Mouse (Mus musculus): ENCODE measurements around the gene Nmnat1. TPM values are rescaled to one million over a fixed set of nuclear protein-coding genes. Genes with fewer than 3 reads are reported as not detected.

Gene Nmnat1
- polyA plus RNA-seq, 1 experiment from 2014 or later, result 6.4 TPM

- peak; percentile 64 for ATAC-seq
- whole genome bisulfite sequencing (ENCODE audit: insufficient replicate concordance), result 58% methylated on average over 3 of the region's 3 CpGs
- Histone ChIP-seq H3K4me1 (ENCODE audit: insufficient read depth) (peaks cover 12% of the 10 kb centered on the region), H3K27ac (ENCODE audit: low read depth) (peak overlapping the region; percentile 89), H3K9ac (replicated peaks) (peak overlapping the region; percentile 77), H3K27me3 (ENCODE audit: insufficient read depth, low read length) (no peaks in the 10 kb centered on the region), H3K4me2 (ENCODE audit: low read depth, low read length) (peak overlapping the region; percentile 88), H3K36me3 (replicated peaks; ENCODE audit: insufficient read depth, low read length) (peaks cover 24% of the 10 kb centered on the region), H3K4me3 (ENCODE audit: low read depth, low read length) (peak overlapping the region; percentile 65), H3K9me3 (ENCODE audit: low read length) (no peaks in the 10 kb centered on the region)
- TF ChIP-seq CTCF (IDR thresholded peaks at IDR 0.05; ENCODE audit: low read depth) (no peak), EP300 (IDR thresholded peaks at IDR 0.05; ENCODE audit: low read depth) (no peak)
- DNase-seq, result no peak
Measured at GRCm38 (mm10) chr4:149484566-149484965, 436 bp downstream of the Nmnat1 start.

GRCm38 (mm10) chr4:149477078-149477477 is 7.9 kb downstream of the Nmnat1 start, which contains the start of gene Tmem274:
TSS of gene Tmem274 (plus strand) at chr4:149477378.
- Histone ChIP-seq H3K27me3 (ENCODE audit: insufficient read depth, low read length) (no peaks in the 10 kb centered on the region), H3K9ac (replicated peaks) (no peak within 1 kb of the TSS), H3K9me3 (ENCODE audit: low read length) (no peaks in the 10 kb centered on the region), H3K36me3 (replicated peaks; ENCODE audit: insufficient read depth, low read length) (no peaks in the 10 kb centered on the region), H3K4me2 (ENCODE audit: low read depth, low read length) (no peak within 1 kb of the TSS), H3K4me1 (ENCODE audit: insufficient read depth) (no peaks in the 10 kb centered on the region), H3K4me3 (ENCODE audit: low read depth, low read length) (no peak within 1 kb of the TSS), H3K27ac (ENCODE audit: low read depth) (no peak within 1 kb of the TSS)
- ATAC-seq, result no peak
- no peak for DNase-seq
- TF ChIP-seq CTCF (IDR thresholded peaks at IDR 0.05; ENCODE audit: low read depth) (no peak), EP300 (IDR thresholded peaks at IDR 0.05; ENCODE audit: low read depth) (no peak)
- 88% methylated on average over 11 of the region's 11 CpGs for WGBS (ENCODE audit: insufficient replicate concordance)

- H3K9ac ChIP-seq (replicated peaks), result no peak overlapping the region
- H3K4me3 ChIP-seq (ENCODE audit: low read depth, low read length), result no peak overlapping the region
- WGBS (ENCODE audit: insufficient replicate concordance), result 75% methylated on average over 7 of the region's 7 CpGs
- H3K27ac ChIP-seq (ENCODE audit: low read depth), result no peak overlapping the region
- H3K4me1 ChIP-seq (ENCODE audit: insufficient read depth), result no peaks in the 10 kb centered on the region
- no peaks in the 10 kb centered on the region; the same call in 1 of the 2 replicates for H3K36me3 ChIP-seq (replicated peaks; ENCODE audit: insufficient read depth, low read length)
- H3K4me2 ChIP-seq (ENCODE audit: low read depth, low read length), result no peak overlapping the region
- no peaks in the 10 kb centered on the region for H3K9me3 ChIP-seq (ENCODE audit: low read length)
- no peaks in the 10 kb centered on the region for H3K27me3 ChIP-seq (ENCODE audit: insufficient read depth, low read length)
- ATAC-seq (no peak), DNase-seq (no peak)
- no peak for TF ChIP-seq CTCF (IDR thresholded peaks at IDR 0.05; ENCODE audit: low read depth)
- TF ChIP-seq EP300 (IDR thresholded peaks at IDR 0.05; ENCODE audit: low read depth), result no peak
Measured at GRCm38 (mm10) chr4:149475096-149475495, 9.9 kb downstream of the Nmnat1 start.

GRCm38 (mm10) chr4:149469557-149469956 is 15.4 kb downstream of the Nmnat1 start:
- no peak for DNase-seq

GRCm38 (mm10) chr4:149463435-149463950 is 21.5 kb downstream of the Nmnat1 start:
- DNase-seq (no peak), ATAC-seq (no peak)
- Histone ChIP-seq H3K9me3 (ENCODE audit: low read length) (no peaks in the 10 kb centered on the region), H3K4me1 (ENCODE audit: insufficient read depth) (0 out of 2 replicates have a peak, but pooled peaks cover 2% of the 10 kb centered on the region), H3K27ac (ENCODE audit: low read depth) (no peak overlapping the region), H3K4me2 (ENCODE audit: low read depth, low read length) (no peak overlapping the region), H3K36me3 (replicated peaks; ENCODE audit: insufficient read depth, low read length) (no peaks in the 10 kb centered on the region), H3K27me3 (ENCODE audit: insufficient read depth, low read length) (no peaks in the 10 kb centered on the region), H3K9ac (replicated peaks) (no peak overlapping the region), H3K4me3 (ENCODE audit: low read depth, low read length) (no peak overlapping the region)
- WGBS (ENCODE audit: insufficient replicate concordance), result 67% methylated on average over 6 of the region's 6 CpGs
- TF ChIP-seq CTCF (IDR thresholded peaks at IDR 0.05; ENCODE audit: low read depth), result no peak
- no peak for TF ChIP-seq EP300 (IDR thresholded peaks at IDR 0.05; ENCODE audit: low read depth)

More at GRCm38 (mm10) chr4:149469557-149469956, 15.4 kb downstream of the Nmnat1 start:
- Histone ChIP-seq H3K4me2 (ENCODE audit: low read depth, low read length) (no peak overlapping the region), H3K36me3 (replicated peaks; ENCODE audit: insufficient read depth, low read length) (no peaks in the 10 kb centered on the region; the same call in 1 of the 2 replicates), H3K4me3 (ENCODE audit: low read depth, low read length) (no peak overlapping the region), H3K9me3 (ENCODE audit: low read length) (no peaks in the 10 kb centered on the region), H3K27ac (ENCODE audit: low read depth) (no peak overlapping the region), H3K9ac (replicated peaks) (no peak overlapping the region), H3K27me3 (ENCODE audit: insufficient read depth, low read length) (no peaks in the 10 kb centered on the region), H3K4me1 (ENCODE audit: insufficient read depth) (no peaks in the 10 kb centered on the region)
- ATAC-seq, result no peak
- TF ChIP-seq EP300 (IDR thresholded peaks at IDR 0.05; ENCODE audit: low read depth) (no peak), CTCF (IDR thresholded peaks at IDR 0.05; ENCODE audit: low read depth) (no peak)
- WGBS (ENCODE audit: insufficient replicate concordance), result 61% methylated on average over 3 of the region's 3 CpGs

GRCm38 (mm10) chr4:149462305-149462971 is 22.6 kb downstream of the Nmnat1 start:
- no peaks in the 10 kb centered on the region for H3K36me3 ChIP-seq (replicated peaks; ENCODE audit: insufficient read depth, low read length)
- no peaks in the 10 kb centered on the region for H3K27me3 ChIP-seq (ENCODE audit: insufficient read depth, low read length)
- 45% methylated on average over 6 of the region's 6 CpGs for WGBS (ENCODE audit: insufficient replicate concordance)
- no peak overlapping the region for H3K27ac ChIP-seq (ENCODE audit: low read depth)
- H3K9me3 ChIP-seq (ENCODE audit: low read length), result no peaks in the 10 kb centered on the region
- ATAC-seq (no peak), DNase-seq (no peak)
- no peak overlapping the region for H3K4me3 ChIP-seq (ENCODE audit: low read depth, low read length)
- H3K4me1 ChIP-seq (ENCODE audit: insufficient read depth), result 0 out of 2 replicates have a peak, but pooled peaks cover 2% of the 10 kb centered on the region
- no peak overlapping the region for H3K4me2 ChIP-seq (ENCODE audit: low read depth, low read length)
- no peak overlapping the region for H3K9ac ChIP-seq (replicated peaks)
- TF ChIP-seq CTCF (IDR thresholded peaks at IDR 0.05; ENCODE audit: low read depth), result no peak

Measured in liver, postnatal 0 days (tissue).